Mouse (Mus musculus): ENCODE results near the gene Parm1.

Parm1 gene

GRCm38 (mm10) chr5:91578924-91579323 lies 61.5 kb downstream of the Parm1 start:
- no peak for DNase-seq (ENCODE audit: low spot score)

GRCm38 (mm10) chr5:91581799-91582198 lies 64.4 kb downstream of the Parm1 start:
- DNase-seq (ENCODE audit: low spot score): no peak

GRCm38 (mm10) chr5:91586206-91586605 lies 68.8 kb downstream of the Parm1 start:
- DNase-seq (ENCODE audit: low spot score): no peak

GRCm38 (mm10) chr5:91594083-91594482 lies 76.7 kb downstream of the Parm1 start:
- no peak for DNase-seq (ENCODE audit: low spot score)

- no peak for DNase-seq (ENCODE audit: low spot score)
These were observed 79.8 kb downstream of the Parm1 start for GRCm38 (mm10) chr5:91597216-91597615.

GRCm38 (mm10) chr5:91599801-91600200 lies 82.4 kb downstream of the Parm1 start:
- DNase-seq (ENCODE audit: low spot score): no peak

GRCm38 (mm10) chr5:91603347-91603746 lies 85.9 kb downstream of the Parm1 start:
- DNase-seq (ENCODE audit: low spot score): no peak

GRCm38 (mm10) chr5:91603787-91604439 lies 86.5 kb downstream of the Parm1 start:
- no peak for DNase-seq (ENCODE audit: low spot score)

GRCm38 (mm10) chr5:91607234-91607633 lies 89.8 kb downstream of the Parm1 start:
- no peak for DNase-seq (ENCODE audit: low spot score)

- DNase-seq (ENCODE audit: low spot score): peak; percentile 66
These were observed 90.4 kb downstream of the Parm1 start for GRCm38 (mm10) chr5:91607841-91608240.

GRCm38 (mm10) chr5:91609041-91609440 lies 91.6 kb downstream of the Parm1 start:
- no peak for DNase-seq (ENCODE audit: low spot score)

- DNase-seq (ENCODE audit: low spot score): no peak
These were observed 92.3 kb downstream of the Parm1 start for GRCm38 (mm10) chr5:91609511-91610300.

GRCm38 (mm10) chr5:91610499-91610898 lies 93.1 kb downstream of the Parm1 start:
- DNase-seq (ENCODE audit: low spot score): peak; percentile 9

GRCm38 (mm10) chr5:91611589-91611988 lies 94.2 kb downstream of the Parm1 start:
- no peak for DNase-seq (ENCODE audit: low spot score)

GRCm38 (mm10) chr5:91617331-91618233 lies 100.2 kb downstream of the Parm1 start:
- DNase-seq (ENCODE audit: low spot score): no peak

- no peak for DNase-seq (ENCODE audit: low spot score)
These were observed 101.3 kb downstream of the Parm1 start for GRCm38 (mm10) chr5:91618661-91619173.

GRCm38 (mm10) chr5:91621197-91621596 lies 103.8 kb downstream of the Parm1 start:
- DNase-seq (ENCODE audit: low spot score): no peak

- no peak for DNase-seq (ENCODE audit: low spot score)
These were observed 109.4 kb downstream of the Parm1 start for GRCm38 (mm10) chr5:91626823-91627222.

GRCm38 (mm10) chr5:91629472-91629871 lies 112.1 kb downstream of the Parm1 start:
- DNase-seq (ENCODE audit: low spot score): no peak

GRCm38 (mm10) chr5:91651330-91651729 lies 133.9 kb downstream of the Parm1 start:
- no peak for DNase-seq (ENCODE audit: low spot score)

GRCm38 (mm10) chr5:91653061-91653915 lies 135.9 kb downstream of the Parm1 start:
- DNase-seq (ENCODE audit: low spot score): no peak
